Mouse (Mus musculus) left cerebral cortex, adult 8-10 months (tissue): ENCODE data around the gene Gm11060. TPM values are rescaled to one million over a fixed set of nuclear protein-coding genes. Genes with fewer than 3 reads are reported as not detected.

Source experiments
- DNase-seq, 2 experiments: peaks; one replicate each; pipeline ENCODE4 v3.0.0; 2022; ENCODE audit warnings: low spot score in 2 of 2
- total RNA-seq, 4 experiments: library from RNA; stranded (reverse); gene quantifications; 2 replicates each; pipeline ENCODE4 v1.2.4; 2022

Gene Gm11060
- total RNA-seq, 4 experiments from 2014 or later: not detected

DNA sequence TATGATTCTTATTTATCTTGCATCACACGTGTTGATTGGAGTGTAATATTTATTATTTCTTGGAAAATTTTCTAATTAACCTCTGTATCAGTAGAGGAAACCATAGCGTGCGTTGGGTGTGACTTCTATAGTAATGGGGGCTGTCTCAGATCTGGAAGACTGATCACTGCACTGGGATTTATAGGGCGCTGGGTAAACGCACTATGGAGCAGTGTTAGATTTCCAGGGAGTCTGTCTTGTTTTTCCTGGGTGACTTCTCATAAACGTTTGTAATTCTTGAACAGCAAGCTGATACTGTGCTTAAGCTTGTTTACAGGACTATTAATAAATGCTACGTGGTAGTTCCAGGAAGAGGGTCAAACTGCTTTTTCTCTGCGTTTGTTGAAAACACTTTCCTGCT is 25.9 kb downstream of the Gm11060 start:
- DNase-seq: no peak

DNA sequence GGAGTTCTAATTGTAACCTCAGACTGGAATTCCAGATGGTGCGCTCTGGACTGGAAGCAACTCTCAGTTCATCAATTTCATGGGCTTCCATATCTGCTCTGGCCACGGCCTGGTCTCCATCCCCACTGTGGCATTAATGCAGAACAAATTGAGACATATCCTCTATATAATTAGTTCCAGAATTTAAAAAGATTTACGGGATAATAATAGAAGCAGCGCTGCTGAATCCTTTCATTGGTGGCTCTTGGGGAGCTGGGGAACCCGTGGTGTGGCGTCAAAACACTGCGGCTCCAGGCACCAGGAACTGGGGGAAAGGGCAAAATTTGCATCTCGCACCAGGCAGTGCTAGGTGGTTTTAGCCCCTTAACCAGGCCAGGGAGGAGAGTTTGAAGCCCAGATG is 30.4 kb downstream of the Gm11060 start:
- no peak for DNase-seq

DNA sequence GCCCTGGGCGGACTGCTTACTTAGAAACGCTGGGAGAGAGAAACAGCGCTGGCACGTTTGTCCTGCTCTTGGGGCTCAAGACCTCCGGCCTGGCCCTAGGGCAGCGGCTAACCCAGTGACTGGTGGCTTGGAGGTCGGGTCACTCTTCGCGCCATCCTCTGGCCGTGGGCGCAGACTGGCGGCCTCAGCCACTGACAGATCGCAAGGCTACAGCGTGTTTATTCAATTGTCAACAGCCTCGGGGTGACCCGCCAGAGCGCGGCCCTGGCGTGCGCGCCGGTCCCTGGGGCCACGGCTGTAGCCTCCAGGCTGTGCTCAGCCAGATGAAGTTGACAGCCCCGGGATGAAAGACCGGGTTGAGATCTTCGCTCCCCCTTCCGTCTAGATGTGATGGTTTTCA is 31.1 kb downstream of the Gm11060 start:
- DNase-seq: no peak

DNA sequence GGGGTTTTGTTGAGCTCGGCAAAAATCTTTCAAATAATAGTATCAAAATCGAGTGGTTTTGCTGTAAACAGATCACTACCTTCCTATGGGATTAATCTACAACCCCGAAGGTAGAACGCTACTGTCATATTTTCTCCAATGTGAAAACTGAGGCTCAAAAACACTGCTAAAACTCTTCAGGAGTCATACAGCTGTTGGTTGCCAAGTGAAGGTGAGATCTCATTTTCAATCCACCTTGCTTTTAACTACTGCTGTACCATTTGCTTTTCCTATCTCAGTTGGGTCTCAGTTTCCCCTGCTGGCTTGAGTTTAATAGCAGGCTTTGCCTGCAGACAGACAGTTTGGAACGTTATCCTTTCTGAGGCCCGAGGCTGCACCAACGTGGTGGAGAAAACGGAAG is 31.6 kb downstream of the Gm11060 start:
- no peak for DNase-seq

DNA sequence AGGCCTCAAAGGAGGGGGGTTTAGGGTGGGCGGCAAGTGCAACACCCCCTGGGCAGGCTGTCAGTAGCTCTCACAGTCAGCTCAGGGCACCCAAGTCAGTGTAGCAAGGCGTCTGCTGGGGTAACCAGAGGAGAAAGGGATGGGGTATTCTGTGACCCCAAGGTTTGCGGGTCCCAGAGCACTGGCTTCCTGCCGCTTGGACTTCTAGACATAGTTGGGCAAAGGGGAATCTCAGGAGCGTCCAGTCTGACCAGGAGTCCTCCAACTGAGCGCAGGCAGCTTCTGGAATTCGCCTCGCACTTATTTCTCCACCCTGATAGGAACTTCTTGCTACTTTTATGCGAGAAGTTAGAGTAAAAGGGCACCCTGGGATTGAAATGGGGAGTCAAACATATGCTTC is 32.1 kb downstream of the Gm11060 start:
- no peak for DNase-seq

DNA sequence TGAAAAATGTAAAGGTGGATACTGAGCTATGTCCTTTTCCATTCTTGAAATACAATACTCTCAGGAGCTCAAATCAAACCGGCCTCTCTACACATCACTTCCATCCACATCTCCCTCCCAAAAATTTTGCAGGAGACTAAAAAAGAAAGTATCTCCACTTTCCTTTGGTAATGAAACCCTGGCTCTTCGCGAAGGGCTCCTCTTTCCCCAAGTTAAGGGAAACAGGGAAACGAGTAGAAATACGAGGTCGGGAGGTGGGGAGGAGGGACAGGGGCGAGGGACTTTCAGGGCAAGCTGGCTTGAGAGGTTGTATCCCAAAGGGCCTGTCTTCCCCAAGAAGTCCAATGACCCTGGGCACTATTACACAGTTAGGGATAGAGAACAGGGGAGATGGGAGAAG is 32.6 kb downstream of the Gm11060 start:
- no peak for DNase-seq

DNA sequence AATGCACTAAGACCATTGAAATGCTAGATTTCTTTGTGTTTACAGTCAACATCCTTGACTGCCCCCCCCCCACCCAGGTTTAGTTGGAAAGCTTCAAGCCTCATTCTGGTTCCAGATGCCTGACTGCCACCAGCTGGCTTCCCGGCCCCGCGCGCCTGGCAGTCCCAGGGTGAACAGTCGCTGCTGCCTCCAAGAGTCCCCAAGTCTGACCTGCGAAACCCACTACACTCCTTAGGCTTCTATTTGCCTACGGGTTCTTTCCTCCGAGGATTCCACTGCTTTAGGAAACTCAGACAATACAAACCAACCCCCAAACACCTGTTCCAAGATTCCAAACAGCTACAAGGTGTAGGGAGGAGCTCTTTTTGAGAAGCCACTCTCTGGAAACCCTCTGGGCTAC is 33.4 kb downstream of the Gm11060 start:
- no peak for DNase-seq

DNA sequence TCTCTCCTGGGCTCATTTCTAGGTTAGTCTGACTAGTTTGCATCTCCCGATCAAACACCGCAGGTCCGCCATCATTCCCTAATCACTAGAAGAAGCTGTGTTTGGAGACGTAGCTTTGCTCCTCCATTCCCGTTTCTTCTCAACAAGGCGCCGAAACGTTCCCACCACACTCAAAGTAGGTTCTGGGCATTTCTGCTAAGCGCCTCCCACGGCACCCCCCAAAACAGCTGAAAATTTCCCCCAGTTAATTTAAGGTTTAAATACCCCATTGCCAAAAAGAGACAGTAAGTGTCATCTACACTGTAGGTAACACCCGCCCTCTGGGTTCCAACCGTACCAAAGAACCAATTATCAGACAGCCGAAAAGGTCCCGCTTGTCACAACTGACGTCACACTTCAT is 33.8 kb downstream of the Gm11060 start:
- DNase-seq: no peak

DNA sequence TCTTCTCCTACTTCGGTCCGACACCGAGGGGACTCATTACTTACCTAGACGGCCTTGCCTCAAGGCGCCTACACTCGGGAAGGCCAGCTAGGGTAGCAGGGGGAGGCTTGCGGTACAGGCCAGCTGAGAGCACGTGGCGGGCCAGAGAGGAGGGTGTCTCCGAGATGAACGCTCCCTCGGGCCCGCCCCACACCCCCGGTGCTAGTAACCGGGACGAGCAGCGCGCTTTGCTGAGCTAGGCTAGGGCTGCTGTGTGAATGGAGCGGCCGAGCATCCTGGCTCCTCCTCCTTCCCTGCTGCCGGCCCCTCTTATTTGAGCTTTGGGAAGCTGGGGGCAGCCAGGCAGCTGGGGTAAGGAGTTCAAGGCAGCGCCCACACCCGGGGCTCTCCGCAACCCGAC is 34.5 kb downstream of the Gm11060 start, which contains the start of gene Wt1:
Gene Wt1, plus strand, starts transcription at position 251 of the 400 bp plus-strand sequence.
- no peak for DNase-seq

DNA sequence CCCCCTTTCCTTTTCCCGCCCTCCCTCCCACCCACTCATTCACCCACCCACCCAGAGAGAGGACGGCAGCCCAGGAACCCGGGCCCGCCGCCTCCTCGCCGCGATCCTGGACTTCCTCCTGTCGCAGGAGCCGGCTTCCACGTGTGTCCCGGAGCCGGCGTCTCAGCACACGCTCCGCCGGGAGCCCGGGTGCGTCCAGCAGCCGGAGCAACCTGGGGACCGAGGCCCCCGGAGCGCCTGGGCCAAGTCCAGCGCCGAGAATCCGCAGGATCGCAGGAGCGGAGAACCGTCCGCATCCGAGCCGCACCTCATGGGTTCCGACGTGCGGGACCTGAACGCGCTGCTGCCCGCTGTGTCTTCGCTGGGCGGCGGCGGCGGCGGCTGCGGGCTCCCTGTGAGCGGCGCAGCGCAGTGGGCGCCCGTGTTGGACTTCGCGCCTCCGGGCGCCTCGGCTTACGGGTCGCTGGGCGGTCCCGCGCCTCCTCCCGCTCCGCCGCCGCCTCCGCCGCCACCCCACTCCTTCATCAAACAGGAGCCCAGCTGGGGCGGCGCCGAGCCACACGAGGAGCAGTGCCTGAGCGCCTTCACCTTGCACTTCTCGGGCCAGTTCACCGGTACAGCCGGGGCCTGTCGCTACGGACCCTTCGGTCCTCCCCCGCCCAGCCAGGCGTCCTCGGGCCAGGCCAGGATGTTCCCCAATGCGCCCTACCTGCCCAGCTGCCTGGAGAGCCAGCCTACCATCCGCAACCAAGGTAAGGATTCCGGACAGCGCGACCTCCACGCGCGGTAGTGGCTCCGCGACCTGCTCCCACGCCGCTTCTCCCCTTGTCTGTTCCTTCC is 35.1 kb downstream of the Gm11060 start:
- no peak for DNase-seq

DNA sequence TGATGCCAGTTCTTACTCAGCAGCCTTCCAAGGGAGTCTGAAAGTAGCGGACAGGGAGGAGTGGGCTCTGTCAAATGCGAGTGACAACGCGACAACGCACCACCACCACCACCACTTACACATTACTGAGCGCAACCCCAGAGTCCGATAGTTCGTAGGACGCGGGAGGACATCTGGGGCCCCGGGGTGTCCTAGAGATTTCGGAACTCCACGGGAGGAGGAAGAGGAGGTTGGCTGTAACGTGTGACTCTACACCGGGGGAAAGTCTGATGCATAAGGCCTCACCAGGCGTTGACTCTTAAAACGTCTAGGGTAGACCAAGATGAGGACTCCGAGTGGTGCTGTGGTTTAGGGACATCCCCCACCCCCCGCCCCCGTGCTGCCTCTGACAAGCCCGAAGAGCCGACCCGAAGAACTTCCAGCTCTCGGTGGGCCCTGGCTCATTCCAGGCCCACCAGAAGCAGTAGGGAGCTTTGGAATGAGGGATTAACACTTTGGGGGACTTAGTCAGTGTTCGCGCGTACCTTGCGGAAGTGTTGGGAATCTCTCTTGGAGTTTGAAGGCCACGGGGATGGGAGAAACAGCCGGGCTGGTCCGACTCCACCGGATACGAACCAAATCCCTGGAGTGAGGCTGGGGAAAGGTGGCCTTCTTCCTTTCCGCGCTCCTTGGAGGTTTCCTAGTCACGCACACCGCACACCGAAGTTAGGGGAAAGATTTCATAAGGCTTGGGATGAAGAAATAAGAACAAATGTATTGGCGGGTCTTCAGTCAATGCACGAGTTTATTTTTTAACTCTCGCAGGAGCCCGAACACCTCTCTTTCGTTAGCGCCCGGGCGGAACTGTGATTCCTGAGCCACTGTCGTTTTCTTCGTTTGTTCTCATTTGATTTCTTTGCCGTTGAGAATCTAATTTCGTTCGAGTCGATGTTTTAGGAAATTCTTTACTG is 36.0 kb downstream of the Gm11060 start:
- DNase-seq: no peak

DNA sequence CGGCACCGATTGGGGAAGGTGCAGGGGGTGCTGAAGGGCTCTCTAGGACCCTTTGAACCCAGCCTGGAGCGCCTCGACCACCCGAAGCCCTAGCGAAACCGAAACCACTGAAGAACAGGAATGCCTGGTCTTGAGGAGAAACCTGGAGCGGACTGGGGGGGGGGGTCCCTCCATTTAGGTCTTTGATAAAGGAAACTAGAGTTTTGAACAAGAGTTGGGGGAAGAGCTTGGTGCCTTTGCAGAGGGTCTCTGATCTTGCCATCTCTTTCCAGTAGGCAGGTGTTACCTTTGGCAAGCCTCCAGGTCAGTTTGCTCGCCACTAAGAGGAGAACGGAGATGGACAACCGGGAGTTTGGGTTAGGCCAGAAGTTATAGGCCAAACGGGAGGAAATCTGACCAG is 36.7 kb downstream of the Gm11060 start:
- no peak for DNase-seq

DNA sequence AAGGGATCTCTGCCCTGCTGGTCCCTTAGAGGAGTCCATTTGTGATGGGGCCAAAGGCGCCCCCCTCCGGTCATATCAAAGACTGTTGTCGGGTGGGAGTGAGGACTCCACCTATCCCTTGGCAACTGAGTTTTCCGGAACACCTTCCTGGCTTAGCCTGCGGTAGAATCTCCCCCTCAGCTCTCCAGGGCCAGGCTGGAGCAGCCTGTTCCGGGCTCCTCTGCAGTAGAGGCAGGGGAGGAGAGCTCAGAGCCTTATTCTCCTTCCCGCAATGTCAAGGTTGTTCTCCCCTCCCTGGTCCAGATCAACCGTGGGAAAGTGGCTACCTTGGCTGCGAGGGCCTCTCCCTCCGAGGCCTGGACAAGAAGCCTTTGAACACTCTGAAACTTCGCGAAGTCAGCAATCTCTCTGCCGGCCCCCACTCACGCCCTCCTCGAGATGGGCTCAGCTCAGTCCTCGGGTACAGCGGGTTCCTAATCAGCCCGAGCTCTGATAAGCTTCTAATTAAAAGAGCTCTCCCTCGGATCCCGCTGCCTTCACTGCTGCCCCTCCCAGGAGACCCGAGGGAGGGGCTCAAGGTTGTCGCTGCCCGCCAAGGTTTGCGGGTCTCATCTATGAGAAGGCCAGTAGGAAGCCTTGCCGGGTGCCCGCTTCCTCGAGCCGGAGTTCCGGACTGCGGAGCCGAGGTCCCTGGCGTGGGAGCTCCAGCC is 38.7 kb downstream of the Gm11060 start:
- DNase-seq: no peak

DNA sequence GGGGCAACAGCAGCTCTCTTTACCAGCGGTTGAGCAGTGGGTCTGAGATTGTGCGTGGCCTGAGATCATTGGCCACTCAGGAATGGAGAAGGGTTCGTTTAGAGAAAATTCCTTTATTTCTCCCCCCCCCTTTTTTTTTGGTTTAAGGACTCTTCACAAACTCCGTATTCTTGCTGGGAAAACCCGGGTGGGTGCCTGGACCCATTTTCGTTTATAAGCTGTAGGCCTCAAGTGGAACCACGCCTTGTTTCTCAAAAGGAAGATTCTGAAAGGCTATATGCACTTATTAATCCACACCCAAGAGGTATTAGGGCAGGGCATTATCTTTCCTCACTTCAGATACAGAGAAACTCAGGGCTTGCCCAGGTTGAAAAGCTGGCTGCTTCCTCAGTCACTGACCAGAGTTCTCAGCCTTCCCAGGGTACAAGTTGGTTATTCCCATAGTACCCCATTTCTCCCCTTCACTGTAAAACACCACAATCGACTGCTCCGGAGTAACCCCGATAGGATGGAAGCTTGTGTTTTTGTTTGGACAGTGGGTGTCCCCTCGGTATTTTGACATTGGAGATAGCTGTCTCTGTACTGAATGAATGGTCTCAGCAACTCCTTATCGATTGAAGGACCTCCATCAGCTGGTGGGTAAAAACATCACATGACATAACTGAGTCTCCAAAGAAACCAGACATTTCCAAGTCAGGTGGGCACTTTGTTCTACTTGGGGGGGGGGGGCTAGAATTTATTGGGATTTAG is 39.4 kb downstream of the Gm11060 start:
- no peak for DNase-seq

DNA sequence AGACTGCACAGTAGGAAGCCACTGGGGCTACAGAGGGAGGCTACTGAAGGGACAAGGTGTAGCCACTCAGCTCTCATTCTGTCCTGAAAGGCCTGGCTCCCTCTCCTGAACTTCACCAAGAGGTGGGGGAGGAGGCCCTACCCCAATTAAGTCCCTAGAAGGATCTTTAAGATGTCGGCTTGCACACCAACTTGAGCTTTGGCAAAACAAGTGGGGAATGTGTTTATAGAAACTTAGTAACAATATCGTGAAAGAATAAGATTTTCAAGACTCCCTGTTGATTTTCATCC is 39.9 kb downstream of the Gm11060 start:
- DNase-seq: no peak

DNA sequence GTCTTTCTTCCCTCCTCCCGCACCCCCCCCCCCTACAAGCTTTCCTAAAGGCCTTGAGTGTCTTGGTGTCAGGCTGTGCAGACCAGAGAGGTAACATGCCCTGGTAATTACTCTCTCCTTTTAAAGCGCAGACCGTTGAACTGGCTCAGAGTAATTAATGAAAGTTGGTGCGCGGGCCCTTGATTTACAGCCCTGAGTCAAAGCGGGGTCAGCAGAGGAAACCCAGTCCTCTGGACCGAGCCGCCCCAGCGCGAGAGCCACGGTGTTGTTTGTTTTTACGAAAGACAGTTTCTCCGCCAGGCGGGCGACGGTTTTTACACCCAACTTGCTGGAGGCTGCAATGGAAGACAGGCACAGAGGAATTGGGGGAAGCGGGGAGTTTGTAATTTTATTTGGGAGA is 40.5 kb downstream of the Gm11060 start:
- no peak for DNase-seq

DNA sequence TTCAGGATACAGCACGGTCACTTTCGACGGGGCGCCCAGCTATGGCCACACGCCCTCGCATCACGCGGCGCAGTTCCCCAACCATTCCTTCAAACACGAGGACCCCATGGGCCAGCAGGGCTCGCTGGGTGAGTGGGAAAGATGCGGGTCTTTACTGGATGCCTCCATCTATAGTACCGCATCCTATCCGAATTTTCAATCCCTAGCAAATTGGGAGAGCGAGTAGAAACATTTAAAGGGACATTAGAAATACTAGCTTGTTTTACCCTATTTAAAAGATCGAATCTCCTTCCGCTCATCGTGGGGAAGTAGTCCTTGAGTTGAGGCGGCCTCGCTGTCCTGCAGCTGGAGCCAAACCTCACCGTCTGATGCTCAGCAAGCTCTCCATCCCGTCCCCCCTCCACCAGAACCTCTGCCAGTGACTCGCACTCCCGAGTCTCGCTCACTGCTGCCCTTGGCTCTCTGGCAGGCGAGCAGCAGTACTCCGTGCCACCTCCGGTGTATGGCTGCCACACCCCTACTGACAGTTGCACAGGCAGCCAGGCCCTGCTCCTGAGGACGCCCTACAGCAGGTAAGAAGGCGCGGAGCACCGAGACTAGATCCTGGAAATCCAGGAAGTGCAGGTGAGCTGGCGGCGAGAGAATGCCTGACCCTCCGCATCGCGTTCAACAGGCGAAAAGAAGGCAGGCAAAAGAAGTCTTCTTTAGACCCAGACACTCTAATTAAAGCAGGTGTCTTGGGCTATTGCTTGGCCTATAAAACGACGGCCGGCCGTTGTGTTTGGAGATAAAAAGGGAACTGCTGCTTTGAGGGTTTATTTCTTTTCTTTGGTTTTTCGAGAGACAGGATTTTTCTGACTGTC is 41.3 kb downstream of the Gm11060 start:
- DNase-seq: no peak

DNA sequence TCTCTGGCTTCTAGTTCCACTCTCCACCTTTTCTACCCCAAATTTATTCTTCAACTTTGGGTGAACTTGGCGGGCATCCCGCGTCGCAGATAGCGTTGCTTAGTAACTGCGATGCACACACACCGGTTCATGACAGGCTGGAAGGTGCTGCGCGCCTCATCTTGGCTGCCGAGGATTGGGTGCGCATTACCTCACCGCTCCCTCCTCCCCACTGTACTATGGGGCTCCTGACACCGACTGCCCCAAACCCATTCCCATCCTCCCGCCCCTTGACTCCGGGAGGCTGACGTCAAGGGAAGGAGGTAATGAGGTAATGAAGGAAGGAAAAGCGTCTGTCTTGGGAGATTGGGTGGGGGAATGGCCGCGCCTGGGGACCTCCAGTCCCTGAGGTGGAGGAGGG is 42.5 kb downstream of the Gm11060 start:
- DNase-seq: no peak

DNA sequence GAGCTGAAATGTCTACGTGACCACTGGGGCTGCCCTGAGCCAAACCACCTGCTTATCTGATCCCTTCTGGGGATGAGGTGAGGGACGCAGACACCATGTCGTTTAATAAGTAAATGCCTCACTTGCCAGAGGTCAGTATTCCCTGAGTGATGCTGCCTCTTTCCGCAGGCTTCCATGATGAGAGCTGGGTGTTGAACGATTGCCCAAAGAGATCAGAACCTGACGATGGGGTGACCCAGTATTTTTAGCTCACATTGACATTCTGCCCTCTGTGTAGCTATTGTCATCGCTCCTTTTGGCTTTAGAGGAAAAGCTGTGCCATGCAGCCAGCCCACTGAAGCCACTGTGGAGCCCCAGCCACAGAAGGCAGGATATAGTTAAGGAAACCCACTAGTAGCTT is 47.7 kb downstream of the Gm11060 start:
- DNase-seq: no peak

DNA sequence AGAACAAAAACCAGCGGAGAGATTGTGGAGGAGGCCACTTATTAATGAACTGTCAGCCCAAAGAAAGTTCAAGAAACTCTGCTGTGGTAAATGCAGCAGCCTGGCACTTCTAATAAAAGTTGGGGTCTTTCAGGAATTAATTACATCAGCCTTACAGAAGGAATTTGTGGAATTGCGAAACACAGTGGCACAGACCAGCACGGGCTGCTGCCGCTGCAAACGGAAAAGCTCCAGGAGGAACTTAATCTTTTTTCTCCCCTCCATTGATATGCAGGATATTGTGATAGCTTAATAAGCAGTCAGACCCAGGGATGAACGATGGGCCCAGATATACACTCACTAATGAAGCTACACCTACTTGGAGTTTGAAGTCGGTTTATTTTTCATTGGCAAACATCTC is 49.6 kb downstream of the Gm11060 start:
- DNase-seq: no peak
